Mouse (Mus musculus) testis, adult 2 months (tissue): ENCODE data around the gene Slc32a1. TPM values are rescaled to one million over a fixed set of nuclear protein-coding genes. Genes with fewer than 3 reads are reported as not detected.
A peak's percentile ranks its signal among the peaks of the same experiment; 100 is the strongest.

Experiments used
- H3K27ac ChIP-seq: fragments of 200-500 bp; 2 replicates; pipeline ENCODE4 v1.5.1; 2012; ENCODE audit warnings: low read depth, low read length; ENCODE audit not compliant: control insufficient read depth, insufficient read depth
- H3K27me3 ChIP-seq: fragments of 200-500 bp; 2 replicates; pipeline ENCODE4 v1.6.1; 2012; ENCODE audit warnings: mild to moderate bottlenecking, low read length, moderate library complexity; ENCODE audit not compliant: control insufficient read depth, insufficient read depth
- H3K36me3 ChIP-seq: fragments of 200-500 bp; 2 replicates; pipeline ENCODE4 v1.6.1; 2012; ENCODE audit warnings: mild to moderate bottlenecking, low read length; ENCODE audit not compliant: control insufficient read depth, insufficient read depth
- H3K4me1 ChIP-seq: fragments of 200-500 bp; 2 replicates; pipeline ENCODE4 v1.6.1; 2012; ENCODE audit warnings: low read length; ENCODE audit not compliant: control insufficient read depth, insufficient read depth
- H3K4me3 ChIP-seq: fragments of 200-500 bp; 2 replicates; pipeline ENCODE4 v1.5.1; 2012; ENCODE audit warnings: low read depth, mild to moderate bottlenecking, low read length, moderate library complexity, mixed read lengths; ENCODE audit not compliant: control insufficient read depth
- CTCF ChIP-seq: fragments of 200-500 bp; IDR thresholded peaks from 2 replicates; pipeline ENCODE4 v1.5.1; 2012; ENCODE audit warnings: low read depth, mild to moderate bottlenecking, inconsistent platforms, low read length, moderate library complexity; ENCODE audit not compliant: control insufficient read depth, insufficient read depth, insufficient replicate concordance
- POLR2A ChIP-seq: fragments of 200-500 bp; IDR thresholded peaks from 2 replicates; pipeline ENCODE4 v1.6.1; 2012; ENCODE audit warnings: low read depth, mild to moderate bottlenecking, inconsistent platforms, low read length, moderate library complexity; ENCODE audit not compliant: control insufficient read depth
- polyA plus RNA-seq: library from polyadenylated mRNA; depleted of rRNA; stranded (reverse); fragments of >200 nt; gene quantifications from 2 replicates; pipeline ENCODE4 v1.2.3, GENCODE M21; 2012; rRNA removed

The Slc32a1 gene
- polyA plus RNA-seq, 1 experiment, result 0.04 TPM

- H3K4me3 ChIP-seq, result peak within 1 kb of the TSS; percentile 37
- H3K4me1 ChIP-seq, result peaks cover 26% of the 10 kb centered on the region
- H3K36me3 ChIP-seq, result no peaks in the 10 kb centered on the region
- H3K27me3 ChIP-seq, result no peaks in the 10 kb centered on the region
- TF ChIP-seq POLR2A, result no peak
- TF ChIP-seq CTCF, result no peak
- H3K27ac ChIP-seq, result no peak within 1 kb of the TSS
Observed at GRCm38 (mm10) chr2:158665098-158665497, 54.5 kb downstream of the Slc32a1 start, which contains the start of gene Ppp1r16b. Ppp1r16b (plus strand) TSS chr2:158665398.

Other genes with a start within 250 kb of the Slc32a1 start
- gene Snhg11, start 235.1 kb upstream of the Slc32a1 start, polyA plus RNA-seq, result 2.4 and 3.4 TPM in 2 replicates
- 16.8 and 18.8 TPM in 2 replicates for gene Ralgapb, start 200.9 kb upstream of the Slc32a1 start, polyA plus RNA-seq
- 163 and 169 TPM in 2 replicates for gene Adig, start 108.2 kb upstream of the Slc32a1 start, polyA plus RNA-seq
- gene Arhgap40, start 98.0 kb upstream of the Slc32a1 start, polyA plus RNA-seq, result 1.9 and 2.1 TPM in 2 replicates
- gene Actr5, start 14.1 kb downstream of the Slc32a1 start, polyA plus RNA-seq, result 8.9 and 9.2 TPM in 2 replicates
- 1.3 and 2.0 TPM in 2 replicates for gene Ppp1r16b, start 54.6 kb downstream of the Slc32a1 start, polyA plus RNA-seq
- 7.8 and 8.8 TPM in 2 replicates for gene Fam83d, start 157.3 kb downstream of the Slc32a1 start, polyA plus RNA-seq
- gene Dhx35, start 184.0 kb downstream of the Slc32a1 start, polyA plus RNA-seq, result 18.1 and 18.9 TPM in 2 replicates